Mouse (Mus musculus) intestine, postnatal 0 days (tissue): ENCODE data around the gene Cdh10. TPM values are rescaled to one million over a fixed set of nuclear protein-coding genes. Genes with fewer than 3 reads are reported as not detected.

Source experiments
- ATAC-seq: fragments of 200-750 bp; cut with Nextera tagmentation; 2 replicates; pipeline ENCODE4 v1.8.0; 2017; ENCODE audit warnings: mild to moderate bottlenecking, moderate TSS enrichment, moderate library complexity
- H3K27ac ChIP-seq: fragments of 300-500 bp; sonication (generic); 2 replicates; pipeline ENCODE4 v1.5.1; 2014; ENCODE audit warnings: mild to moderate bottlenecking, low read depth, low read length, moderate library complexity
- H3K27me3 ChIP-seq: fragments of 300-500 bp; sonication (generic); replicated peaks from 2 replicates; pipeline ENCODE4 v1.6.1; 2014; ENCODE audit warnings: low read length, mixed read lengths; ENCODE audit not compliant: control insufficient read depth, insufficient read depth
- H3K36me3 ChIP-seq: fragments of 300-500 bp; sonication (generic); 2 replicates; pipeline ENCODE4 v1.6.1; 2014; ENCODE audit warnings: mild to moderate bottlenecking, moderate library complexity; ENCODE audit not compliant: control insufficient read depth, insufficient read depth
- H3K4me1 ChIP-seq: fragments of 300-500 bp; sonication (generic); replicated peaks from 2 replicates; pipeline ENCODE4 v1.6.1; 2014; ENCODE audit warnings: antibody characterized with exemption, low read length, mixed read lengths; ENCODE audit not compliant: control insufficient read depth, insufficient read depth
- H3K4me2 ChIP-seq: fragments of 300-500 bp; sonication (generic); replicated peaks from 2 replicates; pipeline ENCODE4 v1.6.1; 2014; ENCODE audit warnings: low read depth, mild to moderate bottlenecking, moderate library complexity
- H3K4me3 ChIP-seq: fragments of 300-500 bp; sonication (generic); 2 replicates; pipeline ENCODE4 v1.5.1; 2014; ENCODE audit warnings: low read depth, low read length
- H3K9ac ChIP-seq: fragments of 300-500 bp; sonication (generic); 2 replicates; pipeline ENCODE4 v1.6.1; 2014; ENCODE audit warnings: mild to moderate bottlenecking, low read depth, low read length
- H3K9me3 ChIP-seq: fragments of 300-500 bp; sonication (generic); 2 replicates; pipeline ENCODE4 v1.6.1; 2016; ENCODE audit warnings: mixed run types; ENCODE audit not compliant: control insufficient read depth
- CTCF ChIP-seq: sonication (generic); IDR thresholded peaks from 2 replicates; pipeline ENCODE4 v1.5.1; 2016; ENCODE audit warnings: low read depth, mild to moderate bottlenecking, control low read depth, antibody characterized with exemption, moderate library complexity
- WGBS: fragments of 180-500 bp; shearing (Covaris S2); extraction: QIAGEN DNeasy Blood & Tissue Kit; methylation state at CpG from one replicate; pipeline ENCODE4 v1.1.7; 2014; 5-methylcytosine and 5-hydroxymethylcytosine counted together
- polyA plus RNA-seq: library from polyadenylated mRNA; unstranded; fragments of >200 nt; fragmentation: Nextera tagmentation; extraction: Ambion mirVana; gene quantifications from 2 replicates; pipeline ENCODE4 v1.2.1, GENCODE M21; 2015

Cdh10 gene
- polyA plus RNA-seq, 1 experiment from 2014 or later = 0.64 TPM

GRCm38 (mm10) chr15:18886673-18887072, 67.9 kb downstream of the Cdh10 start:
- H3K4me3 ChIP-seq = no peak overlapping the region
- no peaks in the 10 kb centered on the region for H3K36me3 ChIP-seq
- no peak for TF ChIP-seq CTCF
- 78% methylated on average over 2 of the region's 2 CpGs for WGBS
- H3K4me2 ChIP-seq = no peak overlapping the region
- no peak for ATAC-seq
- H3K9me3 ChIP-seq = no peaks in the 10 kb centered on the region
- no peaks in the 10 kb centered on the region for H3K4me1 ChIP-seq
- H3K9ac ChIP-seq = no peak overlapping the region
- no peaks in the 10 kb centered on the region for H3K27me3 ChIP-seq
- no peak overlapping the region for H3K27ac ChIP-seq

- H3K9me3 ChIP-seq = no peaks in the 10 kb centered on the region
- H3K4me3 ChIP-seq = no peak overlapping the region
- no peak for ATAC-seq
- WGBS = 46% methylated on average over 2 of the region's 2 CpGs
- no peaks in the 10 kb centered on the region for H3K4me1 ChIP-seq
- H3K27ac ChIP-seq = no peak overlapping the region
- TF ChIP-seq CTCF = no peak
- no peak overlapping the region for H3K4me2 ChIP-seq
- no peaks in the 10 kb centered on the region for H3K36me3 ChIP-seq
- H3K9ac ChIP-seq = no peak overlapping the region
- H3K27me3 ChIP-seq = no peaks in the 10 kb centered on the region
These were observed 70.2 kb downstream of the Cdh10 start for GRCm38 (mm10) chr15:18888912-18889311.

GRCm38 (mm10) chr15:18890358-18890757, 71.6 kb downstream of the Cdh10 start:
- H3K4me3 ChIP-seq = no peak overlapping the region
- no peak overlapping the region for H3K9ac ChIP-seq
- 89% methylated on average over 8 of the region's 8 CpGs for WGBS
- ATAC-seq = no peak
- H3K4me2 ChIP-seq = no peak overlapping the region
- H3K4me1 ChIP-seq = no peaks in the 10 kb centered on the region
- H3K36me3 ChIP-seq = no peaks in the 10 kb centered on the region
- no peak overlapping the region for H3K27ac ChIP-seq
- H3K9me3 ChIP-seq = no peaks in the 10 kb centered on the region
- no peaks in the 10 kb centered on the region for H3K27me3 ChIP-seq
- TF ChIP-seq CTCF = no peak

- Histone ChIP-seq H3K27me3 (no peaks in the 10 kb centered on the region), H3K9ac (no peak overlapping the region), H3K4me3 (no peak overlapping the region), H3K4me2 (no peak overlapping the region), H3K36me3 (no peaks in the 10 kb centered on the region), H3K4me1 (no peaks in the 10 kb centered on the region), H3K27ac (no peak overlapping the region), H3K9me3 (no peaks in the 10 kb centered on the region)
- ATAC-seq = no peak
- TF ChIP-seq CTCF = no peak
These were observed 82.0 kb downstream of the Cdh10 start for GRCm38 (mm10) chr15:18900776-18901175.

- ATAC-seq = no peak
- Histone ChIP-seq H3K36me3 (no peaks in the 10 kb centered on the region), H3K27me3 (no peaks in the 10 kb centered on the region), H3K4me1 (no peaks in the 10 kb centered on the region), H3K4me3 (no peak overlapping the region), H3K4me2 (no peak overlapping the region), H3K9ac (no peak overlapping the region), H3K27ac (no peak overlapping the region), H3K9me3 (no peaks in the 10 kb centered on the region)
- WGBS = 75% methylated on average over 2 of the region's 2 CpGs
- no peak for TF ChIP-seq CTCF
These were observed 85.4 kb downstream of the Cdh10 start for GRCm38 (mm10) chr15:18904131-18904530.

GRCm38 (mm10) chr15:18910612-18911011, 91.9 kb downstream of the Cdh10 start:
- WGBS = 84% methylated on average over 4 of the region's 4 CpGs
- H3K4me3 ChIP-seq = no peak overlapping the region
- no peaks in the 10 kb centered on the region for H3K9me3 ChIP-seq
- no peaks in the 10 kb centered on the region for H3K36me3 ChIP-seq
- TF ChIP-seq CTCF = no peak
- H3K4me1 ChIP-seq = no peaks in the 10 kb centered on the region
- H3K4me2 ChIP-seq = no peak overlapping the region
- no peaks in the 10 kb centered on the region for H3K27me3 ChIP-seq
- no peak for ATAC-seq
- no peak overlapping the region for H3K27ac ChIP-seq
- H3K9ac ChIP-seq = no peak overlapping the region
